Mouse (Mus musculus): ENCODE measurements at regions not wholly inside any gene's neighbourhood (a gene's known extent, or its start where the extent isn't known, plus 50 kb on each side); places are given as distances from the start of the nearest gene placed in this dataset.

DNA sequence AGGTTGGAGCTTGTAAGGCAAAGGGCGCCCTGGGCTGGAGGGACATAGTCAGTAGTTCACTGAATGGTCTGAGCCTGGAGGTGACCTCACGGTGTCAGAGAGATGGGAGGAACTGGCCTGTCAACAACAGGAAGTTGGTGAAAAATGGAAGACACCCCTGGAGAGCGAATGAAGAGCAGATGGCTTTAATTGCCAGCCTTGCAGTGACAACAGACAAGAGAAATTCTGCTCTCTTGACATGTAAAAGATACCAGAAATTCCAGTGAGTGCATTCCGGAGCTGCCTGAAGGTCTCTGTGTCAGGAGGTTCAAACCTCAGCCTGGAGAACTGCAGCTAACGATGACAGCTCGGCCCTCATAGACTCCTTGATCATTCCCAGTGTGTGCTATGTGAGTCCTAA is 318.3 kb upstream of the Gm5148 start:
- DNase-seq = no peak

- no peak for DNase-seq
These were observed 311.8 kb upstream of the Gm5148 start for GRCm38 (mm10) chr3:38036131-38036530.

- no peak for DNase-seq
These were observed 309.8 kb upstream of the Gm5148 start for GRCm38 (mm10) chr3:38034138-38034537.

DNA sequence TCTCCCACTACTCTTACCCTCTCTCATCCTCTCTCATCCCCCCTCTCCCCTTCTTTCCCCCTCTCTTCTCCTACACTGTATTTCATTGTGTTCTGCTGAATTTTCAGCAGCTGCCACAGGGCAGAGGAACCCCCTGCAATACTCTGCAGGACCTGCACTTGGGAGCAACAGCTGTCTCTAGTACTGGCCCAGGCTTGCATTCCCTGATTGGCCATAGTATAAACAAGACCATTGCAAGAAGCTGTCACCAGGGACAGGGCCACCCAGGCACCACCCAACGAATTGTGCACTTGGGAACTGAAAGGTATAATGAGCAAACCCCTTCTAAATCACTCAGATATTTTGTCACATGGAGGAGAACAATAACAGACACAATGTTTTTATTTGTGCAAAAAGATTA is 290.5 kb upstream of the Gm5148 start:
- DNase-seq = no peak

DNA sequence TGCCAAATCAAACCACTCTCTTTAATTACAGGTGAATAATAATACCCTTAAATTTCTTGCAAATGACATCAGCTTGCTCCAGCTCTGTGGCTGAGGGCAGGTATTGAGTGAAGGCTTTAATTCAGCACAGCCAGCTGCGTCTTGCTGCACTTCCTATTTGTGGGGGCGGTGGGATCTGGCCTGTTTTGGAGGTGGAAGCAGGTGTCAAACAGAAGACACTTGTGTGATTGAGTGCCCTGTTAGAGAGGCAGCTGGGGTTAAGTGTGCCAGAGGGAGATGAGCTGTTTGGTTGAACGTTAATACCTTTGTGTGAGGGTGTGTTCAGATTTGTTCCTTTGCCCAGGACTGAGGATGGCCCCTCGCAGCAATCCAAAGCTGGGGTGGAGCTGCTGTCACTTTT is 284.9 kb upstream of the Gm5148 start:
- peak; percentile 57 to 79 for DNase-seq

- no peak for DNase-seq
These were observed 284.0 kb upstream of the Gm5148 start for GRCm38 (mm10) chr3:38008321-38008720.

GRCm38 (mm10) chr3:38007626-38008025 is 283.3 kb upstream of the Gm5148 start:
- DNase-seq = no peak

- no peak for DNase-seq
These were observed 278.0 kb upstream of the Gm5148 start for GRCm38 (mm10) chr3:38002275-38002674.

GRCm38 (mm10) chr3:37999779-38000178 is 275.5 kb upstream of the Gm5148 start:
- DNase-seq = no peak

DNA sequence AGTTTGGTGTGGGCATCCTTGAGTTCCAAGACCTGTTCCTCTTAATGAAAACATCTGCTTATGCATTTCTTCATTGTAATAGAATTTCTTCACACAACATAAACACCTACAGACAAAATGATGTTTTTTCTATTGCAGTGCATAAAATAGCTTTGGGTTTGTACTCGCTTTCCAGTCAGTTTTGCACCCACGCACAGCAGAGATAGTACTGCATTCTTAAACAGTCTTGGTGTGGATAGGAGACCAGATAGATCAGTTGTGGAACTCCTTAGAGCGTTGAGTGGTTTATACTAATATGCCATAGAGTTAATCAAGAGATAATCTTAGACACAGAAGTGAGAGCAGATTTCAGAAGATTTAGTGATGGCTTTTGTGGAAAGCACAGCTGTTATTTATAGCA is 273.7 kb upstream of the Gm5148 start:
- DNase-seq = no peak

DNA sequence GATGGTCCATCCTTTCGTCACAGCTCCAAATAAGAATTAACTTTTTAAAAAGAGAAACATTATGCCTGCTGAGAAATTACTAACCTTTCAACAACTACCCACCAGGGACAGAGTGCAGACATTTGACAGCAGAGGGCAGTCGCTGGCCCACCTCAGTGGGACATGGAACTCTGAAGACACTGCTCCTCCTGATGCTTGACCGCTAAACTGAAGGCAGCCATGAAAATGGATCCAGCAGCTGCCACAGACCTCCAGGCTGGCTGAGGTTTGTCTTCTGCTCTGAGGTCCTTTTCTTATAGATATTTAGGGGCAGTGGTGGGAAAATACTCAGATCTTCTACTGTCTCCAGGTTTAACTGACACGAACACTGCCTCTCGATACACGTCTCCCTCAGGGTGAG is 265.7 kb upstream of the Gm5148 start:
- no peak for DNase-seq

- DNase-seq = no peak
These were observed 263.6 kb upstream of the Gm5148 start for GRCm38 (mm10) chr3:37987775-37988505.

- DNase-seq = no peak
These were observed 262.9 kb upstream of the Gm5148 start for GRCm38 (mm10) chr3:37987007-37987774.

DNA sequence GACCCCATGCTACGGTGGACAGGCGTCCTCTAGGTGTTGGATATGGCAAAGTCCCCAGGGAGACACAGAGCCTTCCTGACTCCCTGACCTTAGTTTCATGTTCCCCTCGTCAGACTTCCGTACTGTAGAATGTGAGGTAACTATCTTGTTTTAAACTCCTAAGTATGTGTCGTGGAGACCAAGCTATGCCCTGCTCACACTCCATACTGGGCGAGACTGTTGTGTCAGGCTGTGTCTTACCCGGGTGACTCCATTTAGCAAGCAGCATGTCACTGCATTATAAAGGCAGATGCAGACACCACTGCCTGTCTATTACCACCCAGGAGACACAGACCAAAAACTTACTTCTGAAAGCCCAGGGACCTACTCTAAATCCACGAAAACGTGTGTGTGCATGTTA is 260.4 kb upstream of the Gm5148 start:
- DNase-seq = no peak

- DNase-seq = no peak
These were observed 257.3 kb upstream of the Gm5148 start for GRCm38 (mm10) chr3:37981481-37982180.

- DNase-seq = peak; percentile 53 to 56
These were observed 255.6 kb upstream of the Gm5148 start for GRCm38 (mm10) chr3:37979871-37980270.

DNA sequence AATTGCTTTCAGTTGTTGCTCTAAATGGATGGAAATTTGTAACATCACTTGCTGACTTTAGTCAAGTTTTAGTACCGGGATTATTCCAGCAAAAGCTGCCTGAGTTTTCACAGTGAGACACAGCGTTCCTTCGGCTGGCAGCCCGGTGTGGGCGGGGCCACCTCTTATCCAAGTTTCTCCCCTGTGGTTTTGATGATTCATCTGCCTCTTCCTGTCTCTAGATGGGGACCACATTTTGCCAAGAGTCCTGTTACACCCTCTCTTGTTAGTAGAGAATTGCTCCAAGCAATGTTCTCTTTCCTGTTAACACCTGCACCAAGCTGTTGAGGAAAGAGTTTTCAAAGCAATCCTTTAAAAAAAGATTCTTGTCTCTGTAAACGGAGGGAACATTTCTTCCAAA is 254.2 kb upstream of the Gm5148 start:
- DNase-seq = peak; percentile 35 to 44

GRCm38 (mm10) chr3:37977453-37977852 is 253.2 kb upstream of the Gm5148 start:
- DNase-seq = no peak

DNA sequence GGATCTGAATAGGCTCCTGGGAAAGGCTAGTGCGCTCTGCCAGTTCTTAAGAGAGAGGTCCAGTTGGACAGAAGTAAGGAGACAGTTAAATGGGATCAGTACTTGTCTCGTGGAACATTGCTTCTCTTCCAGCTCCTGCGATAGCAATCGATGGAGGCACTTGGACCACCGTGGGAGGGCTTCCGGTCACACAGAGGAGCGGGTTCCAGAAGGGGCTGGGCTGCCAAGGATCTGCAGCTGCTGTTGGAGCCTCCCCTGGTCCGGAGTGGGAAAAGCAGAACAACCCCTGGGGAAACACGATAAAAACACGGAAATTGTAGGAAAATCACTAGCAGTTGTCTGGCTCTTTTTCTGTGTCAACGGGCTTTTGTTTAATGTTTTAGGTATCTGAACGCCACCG is 252.3 kb upstream of the Gm5148 start:
- no peak for DNase-seq

GRCm38 (mm10) chr3:37975194-37975756 is 251.0 kb upstream of the Gm5148 start:
- no peak for DNase-seq

DNA sequence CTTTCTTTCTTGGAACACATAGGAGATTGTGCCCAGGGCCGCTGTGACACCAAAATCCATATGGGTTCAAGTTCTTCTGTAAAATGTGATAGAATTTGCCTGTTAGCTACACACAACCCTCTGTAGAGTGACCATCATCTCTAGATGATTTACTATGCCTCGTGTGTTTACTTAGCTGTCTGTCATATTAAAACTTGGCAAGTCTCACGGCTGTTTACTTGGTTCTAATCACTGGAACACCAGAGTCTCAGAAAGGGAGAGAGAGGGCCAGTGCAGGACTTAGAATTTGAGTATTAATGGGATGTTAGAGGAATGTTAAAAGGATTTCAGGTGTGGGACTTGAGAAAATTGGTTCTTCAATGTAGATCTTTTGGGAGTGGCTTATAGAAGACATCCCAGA is 248.6 kb upstream of the Gm5148 start:
- DNase-seq = no peak

GRCm38 (mm10) chr3:37971240-37971639 is 246.9 kb upstream of the Gm5148 start:
- no peak for DNase-seq

DNA sequence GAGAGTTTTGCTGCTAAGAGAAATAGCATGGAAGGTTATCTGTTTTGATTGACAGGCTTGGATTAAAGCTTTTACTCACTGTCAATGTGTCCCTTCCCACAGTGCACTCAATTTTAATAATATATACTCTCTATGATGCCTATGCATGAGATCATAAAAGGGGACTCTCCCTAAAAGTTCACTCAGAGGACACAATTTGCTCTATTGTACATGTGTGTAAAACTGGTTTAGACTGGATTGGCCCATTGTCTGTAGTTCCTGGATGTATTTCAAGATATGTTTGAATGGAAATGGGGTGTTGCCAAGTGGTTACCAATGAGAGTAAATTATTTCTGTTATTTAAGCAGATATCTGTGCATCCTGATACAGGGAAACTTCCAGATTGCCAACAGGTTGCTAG is 244.4 kb upstream of the Gm5148 start:
- no peak for DNase-seq

GRCm38 (mm10) chr3:37965221-37965620 is 240.9 kb upstream of the Gm5148 start:
- DNase-seq = no peak

Measured in thymus, postnatal 36 days (tissue).